In genomic region chr6:111499542-111499941, GRCm38 (mm10) we compare ENCODE assay signal across 14 mouse cellular contexts.
"Had no signal": no experiment of that assay in that cellular context is flagged by ENCODE, and none has a peak within 500 bp of the region (broad histone marks: within the 10 kb centered on the region; RNA-seq: fewer than 3 reads in every experiment).

No protein-coding gene starts in this region.

- ATAC-seq: liver, postnatal 0 days; lung, postnatal 0 days; midbrain, embryonic 13.5 days; midbrain, embryonic 15.5 days had no signal

- DNase-seq: liver, postnatal 0 days; lung, adult 2 months; lung, postnatal 14 days; lung, postnatal 36 days; retina, postnatal 1 day; right cerebral cortex, postnatal 25 days; right cerebral cortex, postnatal 4 days; spleen, adult 18-20 months; thymus, adult 18-20 months; thymus, postnatal 14 days; thymus, postnatal 36 days had no signal
